Mouse (Mus musculus) urinary bladder, postnatal 36 days (tissue): Measurements from ENCODE around the gene Elp5.

ENCODE experiments used
- DNase-seq, 2 experiments: peaks; one replicate each; pipeline ENCODE4 v3.0.0; 2022; ENCODE audit warnings: low spot score in 2 of 2, mixed read lengths in 1 of 2

Gene Elp5

DNA sequence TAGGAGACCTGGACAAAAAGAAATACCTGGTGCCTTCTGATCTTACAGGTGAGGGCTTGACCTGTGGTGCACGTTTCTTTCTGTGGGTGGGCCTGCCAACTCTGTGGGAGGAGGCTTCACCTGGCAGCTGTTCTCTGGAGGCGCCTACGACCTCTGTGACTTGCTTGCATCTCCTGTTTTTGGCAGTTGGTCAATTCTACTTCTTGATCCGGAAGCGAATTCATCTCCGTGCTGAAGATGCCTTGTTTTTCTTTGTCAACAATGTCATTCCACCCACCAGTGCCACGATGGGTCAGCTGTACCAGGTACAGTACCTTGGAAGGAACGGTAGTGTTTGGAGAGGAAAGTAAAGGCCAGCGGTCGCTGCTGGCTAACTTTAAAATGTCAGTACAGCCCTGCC is 10.1 kb upstream of the Elp5 start:
- no peak for DNase-seq

GRCm38 (mm10) chr11:69991711-69992110 is 9.4 kb upstream of the Elp5 start:
- no peak for DNase-seq

DNA sequence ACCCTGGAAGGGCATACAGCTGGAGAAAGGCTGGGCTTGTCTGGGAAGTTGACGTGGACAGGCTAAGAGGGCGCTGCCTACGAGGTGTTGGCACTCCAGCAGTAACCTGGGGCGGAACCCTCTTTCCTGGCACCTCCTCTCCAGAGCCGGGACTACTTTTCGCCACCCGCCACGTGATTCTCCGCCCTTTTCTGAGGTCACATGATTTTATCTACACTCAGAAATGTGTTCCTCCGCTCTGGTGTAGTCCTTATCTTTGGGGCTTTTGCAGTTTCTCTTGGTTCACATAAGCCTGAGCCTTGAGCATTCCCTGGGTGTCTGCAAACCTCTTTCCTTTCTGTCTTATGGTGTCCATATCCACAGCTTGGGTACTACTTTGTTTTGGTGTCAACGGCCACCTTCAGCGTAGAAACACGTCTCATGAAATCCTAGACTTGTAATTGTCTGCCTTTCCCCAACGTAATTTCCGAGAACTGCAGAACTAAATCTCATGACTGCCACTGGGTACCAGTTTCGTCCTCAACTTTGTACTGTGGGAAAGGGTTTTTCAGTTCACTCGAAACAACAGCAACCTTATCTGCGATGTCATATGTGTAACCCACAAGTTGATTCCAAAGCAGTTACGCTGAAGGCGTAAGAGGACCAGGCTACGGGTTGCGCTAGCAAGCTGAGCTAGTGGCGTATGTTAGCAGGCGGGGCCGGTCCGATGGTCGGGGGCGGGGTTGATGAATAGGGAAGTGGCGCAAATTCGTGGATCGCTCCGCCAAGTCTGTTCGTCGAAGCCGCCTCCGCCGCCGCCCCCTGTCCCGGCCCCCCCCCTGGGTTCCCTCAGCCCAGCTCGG is 8.8 kb upstream of the Elp5 start, which contains the start of gene Gabarap:
Gene Gabarap (plus strand): TSS at position 294 of the 842 bp plus-strand sequence.
- peak; percentile 94 to 96 for DNase-seq

GRCm38 (mm10) chr11:69989949-69990348 is 7.6 kb upstream of the Elp5 start:
- DNase-seq = no peak

DNA sequence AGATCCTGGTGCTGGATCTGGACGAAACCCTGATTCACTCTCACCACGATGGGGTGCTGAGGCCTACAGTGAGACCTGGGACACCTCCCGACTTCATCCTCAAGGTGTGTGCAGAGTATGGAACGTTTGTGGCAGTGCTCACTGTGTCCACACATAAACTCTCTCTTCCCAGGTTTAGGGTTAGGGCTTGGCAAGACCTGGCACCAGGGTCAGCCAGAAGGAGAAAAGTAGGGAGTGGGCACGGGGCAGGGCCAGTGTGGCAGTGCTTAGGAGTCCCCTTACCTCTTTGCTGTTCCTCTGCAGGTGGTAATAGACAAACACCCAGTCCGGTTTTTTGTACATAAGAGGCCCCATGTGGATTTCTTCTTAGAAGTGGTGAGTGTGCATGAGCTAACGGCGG is 2.1 kb upstream of the Elp5 start:
- no peak for DNase-seq

DNA sequence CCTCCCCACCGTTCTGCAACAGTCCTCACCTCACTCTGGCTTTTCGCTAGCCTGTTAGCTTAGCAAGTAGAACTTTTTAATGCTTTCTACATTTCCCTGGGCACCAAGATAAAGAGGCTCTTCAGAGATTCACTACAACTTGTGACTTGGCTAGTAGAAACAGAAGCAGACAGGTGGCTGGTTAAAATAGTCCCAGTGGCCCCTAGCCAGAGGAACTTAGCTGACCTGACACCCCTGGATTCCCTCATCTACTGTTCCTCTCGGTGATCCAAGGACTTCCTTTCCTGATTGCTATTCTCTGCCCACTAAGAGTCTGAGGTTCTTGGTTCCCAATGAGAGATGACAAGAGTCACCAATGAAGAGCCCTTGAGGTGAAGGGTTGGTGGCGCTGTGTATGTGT is 1.1 kb upstream of the Elp5 start:
- no peak for DNase-seq

DNA sequence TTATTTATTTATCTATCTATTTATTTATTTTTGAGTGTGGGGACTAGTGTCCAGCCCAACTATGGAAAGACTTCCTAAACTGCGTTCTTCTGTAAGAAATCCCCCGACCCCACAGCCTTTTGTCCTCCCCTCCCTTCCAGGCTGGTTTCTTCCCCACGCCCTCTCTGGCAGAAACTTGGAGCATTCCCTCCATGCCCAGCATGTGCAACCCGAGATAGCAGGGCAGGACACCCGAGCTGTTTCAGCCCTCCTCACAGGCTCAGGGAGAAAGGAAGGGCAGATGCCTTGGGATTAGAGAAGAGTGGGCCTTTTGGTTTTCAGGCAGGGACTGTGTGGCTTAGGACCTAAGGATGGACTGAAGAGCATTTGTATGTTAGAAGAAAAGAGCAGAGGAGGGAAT is 560 bp upstream of the Elp5 start:
- DNase-seq = no peak

DNA sequence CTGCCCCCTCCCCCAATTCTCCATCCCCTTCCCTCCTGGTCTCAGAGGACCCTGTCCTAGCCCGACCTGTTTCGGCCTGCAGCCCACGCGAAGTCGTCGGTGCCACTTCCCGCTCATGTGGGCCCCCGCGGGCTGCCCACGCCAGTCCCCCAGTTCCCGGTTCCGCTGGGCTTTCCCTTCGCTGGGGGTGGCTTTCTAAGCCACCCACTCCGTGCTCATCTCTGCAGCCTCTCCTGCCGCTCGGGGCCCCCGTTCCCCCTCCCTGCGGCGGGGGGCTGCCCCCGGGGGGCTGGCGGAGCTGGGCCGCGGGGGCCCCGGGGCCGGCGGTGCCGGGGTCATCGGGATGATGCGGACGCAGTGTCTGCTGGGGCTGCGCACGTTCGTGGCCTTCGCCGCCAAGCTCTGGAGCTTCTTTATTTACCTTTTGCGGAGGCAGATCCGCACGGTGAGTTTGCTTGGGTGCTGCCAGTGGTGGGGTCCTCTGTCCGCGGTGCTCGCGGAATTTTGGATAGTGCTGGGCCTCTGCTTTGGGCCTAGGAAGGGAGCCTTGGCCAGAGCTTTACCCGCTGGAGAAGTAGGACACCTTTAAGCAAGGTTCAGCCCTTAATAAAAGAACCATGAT is 1.1 kb downstream of the Elp5 start, which contains the start of gene Ctdnep1:
Gene Ctdnep1 (plus strand): TSS at position 16 of the 622 bp plus-strand sequence.
- DNase-seq = no peak

DNA sequence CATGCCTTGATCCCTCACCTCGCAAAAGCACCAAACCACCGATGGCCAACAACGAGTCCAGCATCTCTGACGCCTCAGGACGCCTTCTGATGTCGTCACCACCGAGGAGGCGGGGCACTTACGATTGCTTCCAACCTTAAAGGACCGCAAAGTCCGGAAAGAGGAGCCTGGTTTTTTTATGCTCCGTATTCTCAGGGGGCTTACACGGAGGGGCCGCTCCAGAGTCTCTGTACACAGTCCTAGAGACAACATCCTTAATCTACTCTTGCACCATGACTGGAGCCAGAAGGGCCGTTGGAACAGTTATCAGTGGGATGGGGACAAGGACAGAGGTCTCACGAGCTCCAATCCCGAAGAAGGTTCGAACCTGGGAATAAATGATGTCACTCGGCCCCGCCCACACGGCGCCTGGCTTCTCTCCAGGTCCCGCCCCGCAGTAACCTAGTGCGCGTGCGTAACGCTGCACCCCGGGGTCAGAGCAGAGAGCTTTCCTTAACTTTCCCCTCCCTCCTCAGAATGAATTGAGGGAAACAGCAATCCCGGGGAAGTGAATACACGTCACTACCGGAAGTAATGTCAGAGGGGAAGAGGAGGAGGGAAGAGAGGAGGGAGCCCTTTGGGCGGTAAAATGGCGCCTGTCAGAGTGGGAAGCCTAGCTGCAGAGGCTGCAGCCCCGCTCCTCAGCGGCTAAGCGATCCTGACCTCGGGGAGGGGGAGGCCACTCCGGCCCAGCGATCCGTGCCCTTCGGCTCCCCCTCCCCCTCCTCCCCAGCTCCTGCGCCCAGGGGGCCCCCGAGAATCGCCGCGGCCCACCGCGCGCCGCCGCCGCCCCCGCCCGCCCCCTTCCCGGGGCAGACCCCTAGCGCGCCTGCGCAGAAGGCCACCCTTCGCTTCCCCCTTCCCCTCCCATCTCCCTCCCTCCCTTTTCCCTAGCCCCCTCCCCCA is 1.8 kb downstream of the Elp5 start:
- DNase-seq = peak; percentile 99

DNA sequence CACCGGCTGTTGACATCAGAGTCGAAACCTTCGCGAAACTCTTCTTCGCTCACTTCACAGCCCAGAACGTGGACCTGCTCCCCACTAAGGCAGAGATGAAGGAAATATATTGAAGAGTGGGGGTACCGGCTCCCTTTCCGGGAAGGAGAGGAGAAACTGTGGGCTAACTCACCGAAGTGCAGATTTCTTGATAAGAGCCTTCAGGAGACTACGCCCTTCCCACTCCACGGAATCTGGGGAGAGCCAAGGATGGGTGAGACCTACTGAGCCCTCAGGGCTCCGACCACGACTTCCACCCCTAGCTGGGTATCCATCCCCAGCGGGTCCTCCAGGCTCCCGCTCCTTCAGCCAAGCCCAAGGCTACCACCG is 2.5 kb downstream of the Elp5 start:
- DNase-seq = no peak

DNA sequence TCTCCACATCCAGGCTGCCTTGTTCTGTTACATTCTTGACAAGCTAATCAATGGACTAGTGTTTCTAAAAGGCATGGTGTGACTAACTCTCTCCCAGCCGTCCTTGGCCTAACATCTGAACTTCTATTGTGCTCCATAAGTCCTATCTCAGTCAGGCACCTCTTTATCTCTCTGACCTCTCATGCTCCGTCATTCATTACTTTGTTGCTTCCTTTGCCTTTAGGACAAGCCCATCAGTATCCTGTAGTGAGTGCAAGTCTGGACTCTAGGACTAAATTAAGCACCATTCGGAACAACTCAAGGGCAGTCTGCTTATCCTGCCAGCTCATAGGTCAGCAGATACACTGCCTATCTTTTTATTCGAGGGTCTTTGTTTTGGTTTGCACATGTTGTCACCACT is 6.0 kb downstream of the Elp5 start:
- DNase-seq = no peak

GRCm38 (mm10) chr11:69974907-69975306 is 7.4 kb downstream of the Elp5 start:
- no peak for DNase-seq

- no peak for DNase-seq
These were observed 11.5 kb downstream of the Elp5 start for GRCm38 (mm10) chr11:69970775-69971174.

- DNase-seq = no peak
These were observed 12.1 kb downstream of the Elp5 start for GRCm38 (mm10) chr11:69970222-69970621.

- no peak for DNase-seq
These were observed 13.5 kb downstream of the Elp5 start for GRCm38 (mm10) chr11:69968793-69969192.

GRCm38 (mm10) chr11:69966860-69967517 is 15.3 kb downstream of the Elp5 start:
- DNase-seq = no peak

- DNase-seq = peak; percentile 37 to 61
These were observed 16.1 kb downstream of the Elp5 start for GRCm38 (mm10) chr11:69966006-69966859.

- peak; percentile 65 to 77 for DNase-seq
These were observed 16.9 kb downstream of the Elp5 start for GRCm38 (mm10) chr11:69965271-69966005.

- DNase-seq = no peak
These were observed 17.6 kb downstream of the Elp5 start, which contains the start of gene Cldn7 for GRCm38 (mm10) chr11:69964650-69965270. Gene Cldn7 (plus strand): TSS chr11:69964779.
